Mouse (Mus musculus) layer of hippocampus, adult 8-10 months (tissue): ENCODE data around the gene Epha3. TPM values are rescaled to one million over a fixed set of nuclear protein-coding genes. Genes with fewer than 3 reads are reported as not detected.

Experiments used
- DNase-seq, 2 experiments: peaks; one replicate each; pipeline ENCODE4 v3.0.0; 2022; ENCODE audit warnings: low spot score in 2 of 2
- total RNA-seq, 4 experiments: library from RNA; stranded (reverse); gene quantifications; 2 replicates each; pipeline ENCODE4 v1.2.4; 2022

The Epha3 gene
- total RNA-seq, 4 experiments from 2014 or later, result 13.5 to 17.9 (median 15.4) TPM

DNA sequence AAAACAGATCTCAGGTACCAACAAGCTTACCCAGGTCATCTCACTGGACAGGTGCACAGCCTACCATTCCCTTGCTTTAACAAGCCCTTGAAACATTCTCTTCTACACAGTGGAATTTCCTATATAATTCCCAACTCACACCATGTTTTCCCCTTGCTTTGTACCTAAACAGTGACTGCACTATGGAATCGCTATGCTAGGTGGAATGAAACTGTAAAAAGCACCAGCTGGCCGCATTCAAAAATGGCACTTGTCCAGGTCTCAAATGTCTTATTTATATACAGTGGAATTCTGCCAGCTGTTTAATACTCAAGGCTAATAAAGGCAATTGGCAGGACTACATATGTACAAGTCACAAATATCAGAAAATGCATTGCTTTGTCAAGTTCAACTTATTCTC lies 71.9 kb downstream of the Epha3 start:
- no peak for DNase-seq

DNA sequence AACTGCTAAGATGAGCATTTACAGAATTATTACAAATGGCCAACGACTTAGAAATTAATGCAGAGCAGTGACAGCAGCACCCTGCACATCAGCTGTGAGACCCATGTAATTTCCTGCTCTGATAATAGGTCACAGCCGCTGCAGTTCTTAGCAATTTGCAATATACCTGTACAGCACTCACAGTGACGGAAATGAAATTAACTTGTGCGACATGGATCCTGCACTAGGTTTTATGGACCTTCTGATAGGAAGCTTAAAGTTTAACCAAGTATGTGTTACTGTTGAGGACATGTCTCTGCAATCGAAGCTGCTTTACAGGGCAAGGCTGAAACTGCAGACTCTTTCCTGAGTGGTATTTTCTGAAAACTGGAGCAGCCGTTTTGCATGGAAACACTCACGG lies 80.4 kb downstream of the Epha3 start:
- DNase-seq, result no peak

DNA sequence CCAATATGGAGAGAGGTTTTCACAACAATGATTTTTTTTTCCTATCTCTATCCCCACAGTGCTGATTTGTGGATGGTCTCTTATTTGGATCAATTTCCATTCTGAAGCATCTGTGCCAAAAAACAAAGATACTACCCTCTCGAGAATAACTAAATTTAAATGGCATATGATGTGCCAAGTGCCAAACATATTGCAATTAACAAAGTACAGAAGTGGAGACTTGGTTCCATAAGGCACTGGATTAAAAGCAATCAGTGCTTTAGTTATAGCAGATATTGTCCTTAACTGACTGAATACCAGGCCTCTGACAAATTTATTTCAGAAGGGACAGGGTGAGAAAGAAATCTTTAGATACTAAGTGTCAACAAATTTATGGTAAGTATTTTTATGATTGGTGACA lies 81.9 kb downstream of the Epha3 start:
- DNase-seq, result no peak

DNA sequence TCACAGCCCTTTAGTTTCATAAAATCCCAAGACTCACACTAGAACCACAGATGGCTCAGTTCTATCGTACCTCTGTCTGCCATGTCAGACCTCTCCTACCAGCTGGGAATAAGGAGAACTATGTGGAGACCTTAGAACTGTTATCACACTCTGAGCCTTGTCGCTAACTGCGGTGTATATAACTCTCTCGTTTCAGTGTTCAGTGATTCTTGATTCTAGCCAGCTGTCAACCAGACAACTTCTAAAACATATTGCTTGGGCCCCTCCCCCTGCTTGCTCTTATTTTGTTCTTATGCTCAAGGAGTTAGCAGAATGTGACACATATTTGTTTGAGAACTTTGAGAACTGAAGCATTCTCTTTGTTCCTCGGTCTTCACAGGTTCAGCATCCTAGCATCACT lies 83.8 kb downstream of the Epha3 start:
- no peak for DNase-seq

DNA sequence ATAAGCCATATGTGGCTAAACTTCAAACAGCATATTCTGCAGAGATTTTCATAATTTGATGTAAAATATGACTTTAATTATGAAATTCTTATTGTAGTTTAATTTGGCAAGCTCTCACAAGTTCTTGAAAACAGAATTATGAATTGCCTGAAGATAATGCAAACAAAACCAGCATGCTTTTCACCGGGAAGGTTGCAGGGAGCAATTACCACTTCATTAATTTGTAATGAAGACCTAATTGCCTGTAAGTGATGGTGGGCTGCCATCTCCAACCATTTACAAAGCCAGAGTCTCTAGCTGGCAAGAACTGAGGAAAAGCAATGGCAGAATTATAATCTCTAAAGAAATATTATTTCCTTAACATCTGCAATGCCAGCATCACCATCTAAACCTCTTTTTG lies 86.2 kb downstream of the Epha3 start:
- no peak for DNase-seq

DNA sequence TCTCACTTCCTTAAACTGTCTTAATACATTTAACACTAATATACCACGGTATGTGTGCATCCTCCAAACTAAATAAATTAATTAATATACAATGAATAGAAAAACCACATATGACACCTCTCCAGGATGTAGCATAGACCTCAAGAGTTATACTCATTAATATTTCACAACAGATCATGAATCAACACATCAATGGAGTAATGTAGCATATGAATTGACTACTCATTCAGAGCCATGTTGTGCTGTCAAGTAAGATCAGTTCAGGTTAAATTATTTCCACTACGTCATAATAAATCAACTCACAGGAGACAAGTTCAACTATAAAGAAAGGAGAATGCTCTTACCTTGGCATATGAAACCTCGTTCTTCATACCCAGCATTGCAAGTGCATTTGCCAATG lies 91.4 kb downstream of the Epha3 start:
- no peak for DNase-seq

DNA sequence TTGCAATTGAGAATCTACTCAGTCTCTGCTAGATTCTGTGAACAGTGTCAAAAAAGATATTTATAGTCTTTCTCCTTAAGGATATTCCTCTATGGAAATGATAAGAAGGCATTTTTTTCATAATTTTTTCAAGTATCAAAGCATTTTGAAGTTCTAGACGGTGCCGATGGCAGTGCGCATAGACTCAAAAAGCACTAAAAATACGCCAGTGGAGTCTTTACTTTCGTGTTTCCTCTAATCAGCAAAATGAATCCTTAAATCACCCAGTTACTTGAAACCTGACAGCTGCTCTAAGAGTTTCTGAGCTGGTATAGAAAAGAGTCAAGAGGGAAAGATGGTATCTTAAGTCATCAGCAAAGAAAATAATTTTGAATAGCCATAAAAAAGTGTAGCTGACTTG lies 96.4 kb downstream of the Epha3 start:
- no peak for DNase-seq

DNA sequence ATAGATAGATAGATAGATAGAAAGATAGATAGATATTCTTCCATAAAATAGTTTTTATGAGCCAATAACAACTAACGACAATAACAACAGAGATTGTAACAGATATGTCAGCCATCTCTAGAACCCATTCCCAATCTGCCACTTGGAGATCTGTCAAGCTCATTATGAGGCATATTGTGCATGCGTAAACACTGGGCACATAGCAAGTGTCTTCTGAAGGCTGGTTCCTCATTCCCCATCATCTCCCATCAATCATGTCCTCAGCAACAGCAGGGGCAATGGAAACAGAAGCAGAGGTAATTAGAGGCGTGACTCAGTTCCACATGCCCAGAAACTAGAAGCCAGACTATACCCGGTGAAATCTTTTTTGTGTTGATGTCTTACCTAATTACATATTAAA lies 102.8 kb downstream of the Epha3 start:
- DNase-seq, result no peak

DNA sequence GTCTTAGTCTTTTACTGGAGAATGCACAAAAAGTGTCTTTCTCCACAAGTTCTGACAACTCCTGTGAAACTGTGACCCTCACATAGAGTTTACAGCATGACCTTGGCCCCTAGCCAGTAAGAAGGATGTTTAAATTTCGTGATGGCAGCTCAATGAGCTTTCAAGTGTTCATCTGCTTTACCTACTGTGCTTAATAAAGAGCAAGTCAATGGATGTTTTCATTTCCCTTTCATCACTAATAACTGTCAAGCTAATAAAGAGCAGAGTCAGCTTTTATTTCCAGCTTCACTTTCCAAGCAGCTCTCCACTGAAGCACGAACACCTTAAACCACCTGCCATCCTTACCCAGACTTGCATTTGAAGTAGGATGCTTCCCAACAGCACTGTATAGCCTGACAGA lies 103.9 kb downstream of the Epha3 start:
- DNase-seq, result no peak

DNA sequence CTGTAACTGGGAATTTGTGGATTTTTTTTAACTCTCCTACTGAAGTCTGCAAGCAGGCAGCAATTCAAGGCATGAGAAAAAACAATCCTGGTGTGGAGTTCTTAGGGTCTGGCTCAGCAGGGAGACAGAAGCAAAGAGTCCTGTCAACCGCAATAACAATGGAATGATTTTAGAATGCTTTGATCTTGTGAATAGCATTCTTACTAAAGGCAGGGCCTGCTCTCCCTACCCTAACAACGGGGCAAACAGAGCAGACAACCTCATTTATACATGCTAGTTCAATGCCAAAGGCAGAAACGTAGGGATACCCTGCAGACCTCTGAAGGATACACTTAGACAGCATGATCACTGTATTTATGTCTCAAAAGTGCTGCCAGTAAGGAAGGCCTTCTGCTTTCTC lies 110.9 kb downstream of the Epha3 start:
- DNase-seq, result no peak

DNA sequence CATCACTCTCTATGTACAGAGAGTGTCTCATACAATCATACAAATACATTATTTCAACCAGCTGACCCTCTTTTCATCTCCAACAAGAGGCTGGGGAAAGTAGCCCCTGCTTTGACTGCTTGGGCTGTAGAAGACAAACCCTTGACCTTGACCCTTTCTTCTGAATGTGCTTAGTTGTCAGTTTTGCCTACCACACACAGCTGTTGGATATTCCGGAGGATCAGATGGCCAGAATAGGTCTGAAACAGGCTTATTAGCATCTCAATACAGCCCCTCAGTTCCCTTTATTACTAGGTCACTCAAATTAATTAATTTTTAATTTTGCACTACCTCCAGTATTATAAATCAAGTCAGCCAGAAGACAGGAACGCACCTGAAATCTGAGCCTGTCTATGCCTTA lies 116.2 kb downstream of the Epha3 start:
- no peak for DNase-seq

DNA sequence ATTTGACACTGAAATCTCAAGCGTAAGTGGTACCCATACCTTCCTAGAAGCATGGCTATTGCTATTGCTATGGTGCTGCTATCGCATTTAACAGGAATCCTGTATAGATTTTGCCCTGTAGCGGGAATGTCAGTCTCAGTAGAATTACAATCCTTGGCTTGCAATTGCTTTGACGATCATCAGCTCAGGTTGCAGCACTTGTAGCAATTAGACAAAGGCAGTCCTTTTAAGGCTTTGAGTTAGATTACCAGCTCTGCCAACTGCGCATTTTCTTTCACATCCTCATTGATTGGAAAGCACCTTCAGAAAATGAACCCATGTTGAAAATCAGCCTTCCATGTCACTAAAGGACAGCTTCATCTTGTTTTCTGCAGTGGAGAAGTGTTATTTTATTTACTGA lies 118.5 kb downstream of the Epha3 start:
- no peak for DNase-seq

DNA sequence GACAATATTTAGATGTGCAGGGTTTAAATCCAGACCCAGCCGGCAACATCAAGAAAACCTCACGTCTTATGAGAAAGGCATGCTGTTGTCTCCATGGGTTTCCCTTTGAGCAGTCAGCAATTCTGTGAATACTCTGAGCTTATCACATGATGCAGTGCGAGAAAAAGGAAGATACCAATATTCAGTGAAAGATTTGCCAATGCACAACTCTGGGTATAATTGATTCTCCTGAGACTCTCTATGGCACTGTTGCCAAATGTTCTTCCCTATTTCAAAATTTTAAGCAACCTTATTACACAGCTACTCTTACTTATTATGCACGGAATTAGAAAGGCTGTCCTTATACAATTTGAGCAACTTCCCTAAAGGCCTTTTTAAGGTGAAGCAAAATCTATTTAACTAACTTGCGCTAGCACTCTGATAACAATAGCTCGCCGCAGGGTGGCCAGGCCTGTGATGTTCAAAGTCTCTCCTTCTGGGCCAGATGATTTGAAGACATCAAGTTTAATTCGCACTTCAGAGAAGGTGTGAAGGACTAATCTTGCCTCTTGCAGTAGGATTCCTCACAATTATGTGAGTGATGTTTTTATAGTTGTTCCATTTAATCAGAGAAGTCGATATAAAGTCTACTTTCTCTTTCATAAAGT lies 120.6 kb downstream of the Epha3 start:
- DNase-seq, result no peak

DNA sequence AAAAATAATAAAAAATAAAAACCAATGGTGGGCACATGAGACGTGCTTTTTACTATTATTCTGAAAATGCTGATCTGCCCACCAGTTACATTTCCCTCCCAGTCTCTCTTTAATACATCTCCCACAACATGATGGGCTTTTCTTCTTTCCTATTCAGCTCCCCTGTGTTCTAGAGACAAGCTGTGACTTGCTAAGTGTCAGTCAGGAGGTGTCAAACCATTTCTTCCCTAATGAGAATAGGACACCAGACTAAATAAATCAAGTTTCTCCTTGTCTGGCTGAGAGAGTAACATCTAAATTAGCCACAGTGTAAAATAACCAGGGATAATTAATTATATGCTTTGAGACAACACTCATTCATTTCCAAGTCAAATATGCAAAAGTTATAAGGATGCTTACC lies 144.7 kb downstream of the Epha3 start:
- no peak for DNase-seq

DNA sequence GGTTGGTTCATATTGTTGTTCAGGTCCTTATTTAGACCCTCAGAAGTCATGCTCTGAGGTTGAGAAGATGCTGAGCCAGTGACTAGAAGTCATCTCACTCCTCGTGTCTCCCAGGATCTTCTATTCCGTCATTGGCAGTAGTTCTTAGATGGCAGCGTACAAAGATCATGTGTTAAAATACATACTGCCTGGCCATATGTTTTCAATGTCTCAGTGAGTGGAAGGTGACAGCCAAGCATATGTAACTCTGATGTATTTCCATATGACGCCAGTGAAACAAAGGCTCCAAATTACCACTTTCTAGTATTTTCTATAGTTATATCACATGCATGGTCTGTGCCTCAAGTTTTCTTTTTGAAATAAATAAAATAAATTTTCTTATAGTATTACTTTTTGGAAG lies 146.7 kb downstream of the Epha3 start:
- no peak for DNase-seq

DNA sequence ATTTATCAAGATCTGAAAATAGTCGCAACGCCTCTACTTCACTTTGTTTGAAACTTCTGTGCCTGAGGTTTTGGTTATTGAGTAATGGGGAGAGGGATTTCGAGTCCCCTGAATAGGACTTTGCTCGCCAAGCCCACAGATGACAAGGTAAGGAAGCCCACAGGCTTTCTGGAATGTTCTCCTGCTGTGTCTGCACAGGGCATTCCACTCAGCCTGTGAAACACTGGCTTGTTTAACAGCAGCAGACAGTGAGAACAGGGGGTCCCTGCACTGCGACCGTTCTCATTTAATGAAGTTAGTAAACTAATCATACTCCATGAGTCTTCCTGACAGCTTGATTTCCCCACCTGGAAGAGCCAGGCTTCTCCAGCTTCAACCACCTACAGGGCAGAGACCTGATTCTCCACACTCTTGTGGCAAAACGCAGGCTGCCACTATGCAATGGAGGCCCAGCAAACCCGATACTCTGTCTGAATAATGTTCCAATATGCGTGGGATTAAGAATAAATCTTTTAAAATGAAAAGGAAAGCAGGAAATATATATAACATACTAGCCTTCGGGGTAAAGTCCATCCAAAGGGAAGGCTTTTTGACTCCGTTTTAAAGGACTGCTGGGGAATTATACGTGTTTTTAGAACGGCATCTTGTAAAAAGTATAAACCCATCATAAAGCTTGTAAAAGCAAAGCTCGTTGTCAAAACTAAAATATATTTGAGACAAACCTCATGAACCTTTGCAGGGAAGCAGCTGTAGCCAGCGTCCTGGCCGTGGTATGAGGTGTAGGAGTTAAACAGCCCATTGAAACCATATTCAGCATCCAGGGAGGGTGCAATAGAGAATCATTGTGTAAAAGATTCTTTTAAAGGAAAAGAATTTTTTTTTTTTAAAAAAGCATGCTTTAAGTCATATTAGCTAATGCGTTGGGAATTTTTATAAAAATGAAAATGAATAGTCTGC lies 156.8 kb downstream of the Epha3 start:
- no peak for DNase-seq

DNA sequence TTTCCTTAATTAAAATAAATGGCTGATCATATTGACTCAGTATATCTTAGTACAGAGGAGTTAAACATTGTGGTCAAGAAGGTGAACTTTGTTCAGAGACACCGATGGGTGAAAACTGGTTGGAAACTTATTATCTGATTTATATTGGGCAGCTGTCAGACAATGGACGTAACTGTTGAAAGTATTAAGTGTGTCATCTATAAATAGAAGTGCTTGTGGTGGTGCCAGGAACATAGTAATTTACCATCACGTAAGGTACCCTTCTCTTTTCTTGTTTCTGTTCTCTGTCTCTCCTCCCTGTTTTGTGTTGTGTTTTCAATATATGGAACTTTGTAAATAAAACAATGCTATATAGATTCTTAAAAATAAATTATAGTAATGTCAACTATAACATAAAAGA lies 174.6 kb downstream of the Epha3 start:
- DNase-seq, result no peak

DNA sequence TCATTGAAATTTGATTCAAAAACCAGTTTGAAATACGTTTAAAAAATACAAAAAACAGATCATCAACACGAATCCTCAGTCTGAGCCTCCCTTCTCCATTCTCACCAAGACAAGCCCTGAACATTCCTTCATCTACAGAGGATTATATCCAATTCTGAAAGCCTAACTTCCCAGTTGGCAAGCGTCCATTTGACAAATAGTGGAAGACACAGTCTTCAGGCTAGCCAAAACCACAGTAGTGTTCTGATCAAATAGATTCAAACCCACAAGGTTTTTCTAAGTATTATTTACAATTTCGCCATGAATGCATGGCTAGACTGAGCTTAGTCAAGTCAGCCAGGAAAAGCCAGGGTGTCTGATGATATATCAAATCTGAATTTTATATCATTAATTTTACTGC lies 179.8 kb downstream of the Epha3 start:
- no peak for DNase-seq

DNA sequence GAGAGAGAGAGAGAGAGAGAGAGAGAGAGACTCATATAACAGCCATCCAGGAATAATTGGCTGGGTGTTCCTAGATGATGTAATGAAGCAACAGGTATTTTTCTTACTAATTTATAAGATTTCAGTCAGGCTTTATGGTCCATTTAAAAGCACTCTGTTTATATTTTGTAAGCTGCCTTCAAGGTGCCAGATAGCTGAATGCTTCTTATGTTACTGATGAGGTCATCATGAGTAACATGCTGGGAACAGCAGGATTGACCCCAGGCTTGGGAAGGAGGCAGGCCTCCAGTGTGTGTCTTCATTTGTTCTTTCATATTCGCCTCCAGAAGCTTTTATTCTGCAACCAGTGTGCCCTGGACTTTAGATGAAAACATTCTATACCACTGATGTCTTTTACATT lies 189.5 kb downstream of the Epha3 start:
- DNase-seq, result no peak

DNA sequence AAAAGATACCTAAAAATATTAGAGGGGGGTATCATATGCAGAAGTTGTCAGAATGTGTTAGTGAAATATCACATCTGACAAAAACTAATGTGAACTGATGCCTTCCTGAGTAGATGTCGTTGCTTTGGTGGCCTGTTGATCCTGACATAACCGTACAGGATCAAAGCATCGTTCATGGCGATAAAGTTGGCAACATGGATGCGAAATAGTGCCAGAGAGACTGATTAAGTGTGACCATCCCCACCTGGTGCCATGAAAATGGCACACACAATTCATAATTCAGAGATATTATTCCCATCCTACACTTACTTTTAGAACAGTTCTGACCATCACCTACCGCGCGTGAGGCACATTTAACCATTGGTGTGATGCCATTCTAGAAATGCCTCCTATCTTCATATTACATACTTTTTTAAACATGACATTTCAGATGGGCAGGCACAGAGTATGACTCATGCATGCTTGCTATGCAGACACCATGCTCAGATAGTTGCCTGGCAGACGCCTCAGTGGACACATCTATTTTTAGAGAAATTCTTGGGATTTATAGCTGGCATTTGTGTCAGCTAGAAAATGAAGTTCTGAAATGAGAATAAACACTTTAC lies 190.6 kb downstream of the Epha3 start:
- DNase-seq, result no peak

DNA sequence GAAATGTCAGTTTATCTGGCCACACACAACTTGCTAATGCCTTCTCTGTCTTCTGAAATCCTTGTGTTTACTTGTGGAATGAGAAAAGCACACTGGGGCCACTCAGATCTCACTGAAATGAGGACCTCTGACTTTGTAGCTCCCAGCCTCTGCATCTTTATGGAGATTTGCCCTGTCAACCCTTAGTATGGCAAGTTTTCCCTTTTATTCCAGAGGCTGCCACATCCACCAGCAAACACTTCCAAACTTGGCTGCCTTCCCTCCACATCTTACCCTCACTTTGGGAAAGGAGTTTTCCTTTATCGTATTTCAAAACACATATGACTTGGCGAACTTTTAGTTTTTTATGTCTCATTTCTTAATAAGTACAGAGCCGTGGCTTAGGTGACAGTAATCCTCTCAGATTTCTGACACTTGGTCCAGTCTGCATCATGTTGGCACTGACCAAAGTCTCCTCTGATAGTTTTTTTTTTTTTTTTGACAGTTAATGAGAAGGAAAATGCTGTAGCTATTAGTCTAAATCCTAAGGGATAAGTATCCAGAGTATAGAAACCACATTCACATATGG lies 198.0 kb downstream of the Epha3 start:
- no peak for DNase-seq

DNA sequence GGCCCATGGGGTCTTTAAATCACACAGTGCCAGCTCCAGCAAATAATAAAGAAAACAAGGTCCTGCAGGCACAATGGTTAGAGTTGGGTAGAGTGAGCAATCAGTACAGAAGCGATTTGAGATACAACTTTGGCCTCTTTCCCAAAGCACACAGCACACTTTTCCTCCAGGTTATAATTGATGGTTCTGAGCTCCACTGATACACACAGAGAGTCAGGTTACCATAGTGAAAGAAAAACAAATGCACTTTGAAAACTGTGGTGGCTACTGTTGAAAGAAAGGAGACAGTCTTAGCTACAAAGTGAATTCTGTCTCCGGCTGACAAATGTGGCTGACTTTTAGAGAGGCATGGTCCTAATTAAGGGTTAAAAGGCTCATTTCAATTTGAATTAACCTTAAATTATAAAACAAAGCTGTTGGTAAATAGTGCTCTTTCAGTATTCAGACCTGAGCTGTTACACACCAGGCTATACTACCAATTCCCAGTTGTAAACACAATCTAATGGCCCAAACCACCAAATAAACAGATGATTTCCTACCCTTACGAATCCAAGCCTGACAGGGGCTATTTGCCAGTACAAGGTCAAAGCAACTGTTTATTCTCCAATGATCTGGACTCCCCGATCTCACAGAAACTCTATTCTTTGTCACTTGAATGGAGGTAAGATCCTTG lies 205.5 kb downstream of the Epha3 start:
- no peak for DNase-seq
